Mouse (Mus musculus) liver, adult 2 months (tissue): ENCODE data around the gene Asic3.
"Not testable (repeated sequence)": the region's sequence is repeated elsewhere in the genome, so short reads cannot be mapped to it uniquely, and the experiment has no call there.

ENCODE experiments used
- CTCF ChIP-seq: fragments of 200-500 bp; IDR thresholded peaks from 2 replicates; pipeline ENCODE4 v1.5.1; 2011; ENCODE audit warnings: low read depth, low read length, control low read depth
- POLR2A ChIP-seq: fragments of 200-500 bp; IDR thresholded peaks from 2 replicates; pipeline ENCODE4 v1.6.1; 2011; ENCODE audit warnings: low read length, control low read depth; ENCODE audit not compliant: insufficient read depth; ENCODE audit errors: extremely low read depth

DNA sequence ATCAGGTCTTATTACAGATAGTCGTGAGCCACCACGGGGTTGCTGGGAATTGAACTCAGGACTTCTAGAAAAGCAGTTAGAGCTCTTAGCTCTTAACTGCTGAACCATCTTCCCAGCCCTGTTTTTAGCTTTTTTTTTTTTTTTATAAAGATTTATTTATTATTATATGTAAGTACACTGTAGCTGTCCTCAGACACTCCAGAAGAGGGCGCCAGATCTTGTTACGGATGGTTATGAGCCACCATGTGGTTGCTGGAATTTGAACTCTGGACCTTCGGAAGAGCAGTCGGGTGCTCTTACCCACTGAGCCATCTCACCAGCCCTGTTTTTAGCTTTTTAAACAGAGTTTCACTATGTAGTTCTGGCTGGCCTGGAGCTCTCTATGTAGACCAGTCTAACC lies 16.9 kb upstream of the Asic3 start:
- not testable (repeated sequence) for TF ChIP-seq CTCF, POLR2A
